22 mouse cellular contexts compared by ENCODE assay signal in the genomic region with DNA sequence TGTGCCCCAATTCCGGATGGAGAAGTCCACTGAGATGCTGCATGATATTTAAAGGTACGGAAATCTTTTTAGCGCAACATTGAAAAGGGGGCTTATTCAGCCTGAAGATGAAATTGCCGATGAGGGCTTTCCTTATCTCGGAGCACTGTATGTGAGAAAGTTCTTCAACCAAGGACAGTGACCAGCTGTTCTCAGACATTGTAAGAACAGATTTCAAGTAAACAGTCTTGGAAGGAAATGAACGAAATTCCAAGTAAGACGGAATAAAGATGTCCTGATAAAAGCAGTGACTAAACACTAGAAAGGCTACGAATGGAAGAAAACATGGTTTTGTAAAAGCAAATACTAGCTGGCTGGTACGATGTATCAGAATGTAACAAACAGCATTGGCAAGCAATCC.
DNase-seq lines count a peak whose midpoint lies in the region; ATAC-seq and TF ChIP-seq lines count a peak whose summit lies in the region.
"Had no signal": no experiment of that assay in that cellular context is flagged by ENCODE, and none has a peak within 500 bp of the region (broad histone marks: within the 10 kb centered on the region; RNA-seq: fewer than 3 reads in every experiment).

No protein-coding gene starts in this region.

- H3K4me1 ChIP-seq in lung, embryonic 14.5 days (ENCODE audit: insufficient read depth), result no peaks in the 10 kb centered on the region; the same call in 1 of the 2 replicates
- H3K4me1 ChIP-seq in lung, adult 2 months (ENCODE audit: control insufficient read depth, insufficient read depth, low read length), result no peaks in the 10 kb centered on the region
- H3K4me1 ChIP-seq in lung, embryonic 16.5 days (replicated peaks; ENCODE audit: control insufficient read depth, insufficient read depth, low read length), result peaks cover 6% of the 10 kb centered on the region; the same call in 1 of the 2 replicates
- H3K4me1 ChIP-seq: embryonic facial prominence, embryonic 13.5 days; embryonic facial prominence, embryonic 15.5 days; forebrain, embryonic 10.5 days; forebrain, embryonic 12.5 days had no signal

- 0 out of 2 replicates have a peak overlapping the region, but pooled peaks have one; percentile 30 for H3K27ac ChIP-seq in lung, embryonic 14.5 days (ENCODE audit: low read depth)
- H3K27ac ChIP-seq in lung, embryonic 16.5 days (ENCODE audit: low read length), result no peak overlapping the region
- H3K27ac ChIP-seq: embryonic facial prominence, embryonic 13.5 days; embryonic facial prominence, embryonic 15.5 days; forebrain, embryonic 10.5 days; forebrain, embryonic 12.5 days had no signal

- no peak for TF ChIP-seq POLR2A in lung, adult 2 months (IDR thresholded peaks at IDR 0.05; ENCODE audit: borderline replicate concordance, extremely low read depth, low read depth, low read length)

- no peaks in the 10 kb centered on the region for H3K27me3 ChIP-seq in lung, embryonic 14.5 days (ENCODE audit: insufficient read depth, low read length)
- no peaks in the 10 kb centered on the region for H3K27me3 ChIP-seq in lung, embryonic 16.5 days (ENCODE audit: control insufficient read depth, insufficient read depth, low read depth, low read length)
- H3K27me3 ChIP-seq: embryonic facial prominence, embryonic 13.5 days; embryonic facial prominence, embryonic 15.5 days; forebrain, embryonic 12.5 days had no signal

- no peak overlapping the region for H3K4me2 ChIP-seq in lung, embryonic 14.5 days
- no peak overlapping the region for H3K4me2 ChIP-seq in lung, embryonic 16.5 days (ENCODE audit: low read depth, low read length)
- H3K4me2 ChIP-seq: embryonic facial prominence, embryonic 13.5 days; embryonic facial prominence, embryonic 15.5 days; forebrain, embryonic 12.5 days had no signal

- no peak; the same call in 1 of the 2 replicates for ATAC-seq in lung, embryonic 14.5 days (ENCODE audit: insufficient read depth)
- peak; percentile 52; the same call in 1 of the 2 replicates for ATAC-seq in lung, embryonic 16.5 days (ENCODE audit: low read depth)
- ATAC-seq: forebrain, embryonic 14.5 days had no signal

- no peaks in the 10 kb centered on the region for H3K36me3 ChIP-seq in lung, embryonic 14.5 days (ENCODE audit: insufficient read depth)
- H3K36me3 ChIP-seq in lung, embryonic 16.5 days (ENCODE audit: control insufficient read depth, insufficient read depth, low read length), result no peaks in the 10 kb centered on the region
- H3K36me3 ChIP-seq: embryonic facial prominence, embryonic 13.5 days; embryonic facial prominence, embryonic 15.5 days; forebrain, embryonic 10.5 days; forebrain, embryonic 12.5 days had no signal

- WGBS in lung, embryonic 14.5 days, result 47% methylated on average over 9 of the region's 9 CpGs
- WGBS in lung, adult 2 months, result 66% methylated on average over 9 of the region's 9 CpGs
- 54% methylated on average over 9 of the region's 9 CpGs for WGBS in lung, embryonic 16.5 days

- no peaks in the 10 kb centered on the region for H3K9me3 ChIP-seq in lung, embryonic 14.5 days (ENCODE audit: low read depth, low read length)
- no peaks in the 10 kb centered on the region for H3K9me3 ChIP-seq in lung, embryonic 16.5 days (ENCODE audit: control insufficient read depth, low read length)
- H3K9me3 ChIP-seq: embryonic facial prominence, embryonic 13.5 days; embryonic facial prominence, embryonic 15.5 days; forebrain, embryonic 10.5 days; forebrain, embryonic 12.5 days had no signal

- DNase-seq in lung, embryonic 14.5 days, result peak; percentile 55
- DNase-seq in lung, adult 2 months, result no peak
- no peak for DNase-seq in lung, adult 18-20 months
- DNase-seq in lung, postnatal 36 days, result peak; percentile 0
- DNase-seq in lung, postnatal 4 days, result no peak
- DNase-seq: adrenal gland, adult 2 months; adrenal gland, postnatal 10 days; adrenal gland, postnatal 25 days; cerebellum, adult 11 months; cerebellum, adult 18-20 months; cerebellum, adult 8-10 months; cerebellum, adult 9-11 months; cerebellum, postnatal 14 days; cerebellum, postnatal 36 days; embryo, embryonic 11 days had no signal

- no peak for TF ChIP-seq CTCF in lung, embryonic 14.5 days (IDR thresholded peaks at IDR 0.05; ENCODE audit: low read depth)
- no peak for TF ChIP-seq CTCF in lung, adult 2 months (IDR thresholded peaks at IDR 0.05; ENCODE audit: insufficient read depth, low read length)

- H3K9ac ChIP-seq in lung, embryonic 14.5 days, result no peak overlapping the region
- no peak overlapping the region for H3K9ac ChIP-seq in lung, embryonic 16.5 days (ENCODE audit: low read length)
- H3K9ac ChIP-seq: embryonic facial prominence, embryonic 13.5 days; embryonic facial prominence, embryonic 15.5 days; forebrain, embryonic 12.5 days had no signal

- no peak overlapping the region for H3K4me3 ChIP-seq in lung, embryonic 14.5 days (ENCODE audit: low read depth, low read length)
- no peak overlapping the region for H3K4me3 ChIP-seq in lung, adult 2 months (replicated peaks; ENCODE audit: extremely low read depth, low read depth, low read length)
- no peak overlapping the region for H3K4me3 ChIP-seq in lung, embryonic 16.5 days (ENCODE audit: low read length)
- H3K4me3 ChIP-seq: embryonic facial prominence, embryonic 13.5 days; embryonic facial prominence, embryonic 15.5 days; erythroblast, embryonic 14.5 days; forebrain, embryonic 10.5 days; forebrain, embryonic 12.5 days had no signal

Comparison
In these comparisons a context has a peak if more than half of its experiments do, and no peak if none do; other contexts are left out.
1. DNase-seq: peak in lung, embryonic 14.5 days (single experiment) and lung, postnatal 36 days (single experiment); none in lung, adult 2 months (single experiment), lung, adult 18-20 months (0 of 2) and lung, postnatal 4 days (0 of 2).